Mouse (Mus musculus) brain, embryonic 14.5 days (tissue): ENCODE results near the gene Art3.

Experiments used
- CTCF ChIP-seq: fragments of 200-500 bp; IDR thresholded peaks from 2 replicates; pipeline ENCODE4 v1.5.1; 2012; ENCODE audit warnings: inconsistent platforms, mild to moderate bottlenecking, moderate library complexity, borderline replicate concordance; ENCODE audit not compliant: insufficient read depth, insufficient read length; ENCODE audit errors: extremely low read depth
- POLR2A ChIP-seq: fragments of 200-500 bp; IDR thresholded peaks from 2 replicates; pipeline ENCODE4 v1.6.1; 2012; ENCODE audit warnings: mild to moderate bottlenecking, inconsistent platforms, borderline replicate concordance; ENCODE audit not compliant: poor library complexity, insufficient read depth, insufficient read length, severe bottlenecking; ENCODE audit errors: extremely low read depth

DNA sequence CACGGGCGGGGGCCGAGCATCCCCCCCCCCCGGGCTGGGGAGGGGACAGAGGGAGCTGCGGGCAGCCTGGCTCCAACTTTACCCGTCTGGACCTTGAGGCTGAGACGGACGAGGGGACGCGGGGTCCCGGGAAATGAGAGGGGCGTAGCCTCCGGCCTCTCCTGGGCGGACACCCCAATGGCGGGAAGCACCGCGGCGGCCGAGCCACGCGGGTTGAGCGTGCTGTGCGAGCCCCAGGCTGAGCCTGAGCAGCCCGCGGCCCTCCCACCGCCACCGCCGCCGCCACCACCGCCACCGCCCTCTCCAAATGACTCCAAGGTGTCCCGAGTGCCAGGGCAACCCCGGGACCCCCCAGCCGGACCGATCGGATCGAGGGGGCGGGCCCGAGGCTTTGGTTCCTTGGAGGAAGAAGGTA lies 103.0 kb downstream of the Art3 start:
- TF ChIP-seq CTCF = no peak
- no peak for TF ChIP-seq POLR2A
